Mouse (Mus musculus) ES-E14 (cell line): ENCODE data around the gene Arhgef28. TPM values are rescaled to one million over a fixed set of nuclear protein-coding genes. Genes with fewer than 3 reads are reported as not detected.

Experiments used
- DNase-seq: peaks from one replicate; pipeline ENCODE4 v3.0.0-alpha.2; 2013; ENCODE audit warnings: low read depth, low spot score
- H3K27ac ChIP-seq: 2 replicates; pipeline ENCODE4 v1.5.1; 2012; ENCODE audit warnings: low read depth, mild to moderate bottlenecking, low read length, moderate library complexity, mixed read lengths; ENCODE audit not compliant: poor library complexity, insufficient read depth, severe bottlenecking
- H3K36me3 ChIP-seq: 2 replicates; pipeline ENCODE4 v1.6.1; 2012; ENCODE audit warnings: mild to moderate bottlenecking, low read length, moderate library complexity, mixed read lengths; ENCODE audit not compliant: control insufficient read depth, poor library complexity, insufficient read depth, severe bottlenecking
- H3K4me1 ChIP-seq, 2 experiments: fragments of 150-350 bp in 1 of 2; sonication (generic) in 1 of 2; 2 replicates each; pipeline ENCODE4 v1.6.1; 2012; ENCODE audit warnings: low read length in 2 of 2, mild to moderate bottlenecking in 1 of 2, mixed read lengths in 1 of 2; ENCODE audit not compliant: control insufficient read depth in 2 of 2, insufficient read depth in 2 of 2, poor library complexity in 1 of 2
- H3K4me3 ChIP-seq, 2 experiments: fragments of 150-350 bp in 1 of 2; sonication (generic) in 1 of 2; 2 replicates each; pipeline ENCODE4 v1.5.1; 2012; ENCODE audit warnings: low read length in 2 of 2, low read depth in 1 of 2, mild to moderate bottlenecking in 1 of 2, mixed read lengths in 1 of 2; ENCODE audit not compliant: insufficient read depth in 1 of 2, poor library complexity in 1 of 2, severe bottlenecking in 1 of 2
- H3K9ac ChIP-seq: 2 replicates; pipeline ENCODE4 v1.6.1; 2012; ENCODE audit warnings: low read depth, mild to moderate bottlenecking, low read length, mixed read lengths; ENCODE audit not compliant: poor library complexity, insufficient read depth, severe bottlenecking
- H3K9me3 ChIP-seq: fragments of 150-350 bp; sonication (generic); 2 replicates; pipeline ENCODE4 v1.6.1; 2012; ENCODE audit warnings: low read depth, mild to moderate bottlenecking, low read length; ENCODE audit not compliant: control insufficient read depth, insufficient read depth
- CHD2 ChIP-seq: IDR thresholded peaks from 2 replicates; pipeline ENCODE4 v1.6.1; 2014; ENCODE audit warnings: mild to moderate bottlenecking, low read depth, low read length, inconsistent platforms
- HCFC1 ChIP-seq: IDR thresholded peaks from 2 replicates; pipeline ENCODE4 v1.6.1; 2012; ENCODE audit warnings: low read length, inconsistent platforms, borderline replicate concordance; ENCODE audit not compliant: insufficient read depth
- MAFK ChIP-seq: IDR thresholded peaks from 2 replicates; pipeline ENCODE4 v1.6.1; 2014; ENCODE audit warnings: mild to moderate bottlenecking, low read depth, low read length, inconsistent platforms; ENCODE audit not compliant: insufficient read depth
- ZC3H11A ChIP-seq: IDR thresholded peaks from 2 replicates; pipeline ENCODE4 v1.6.1; 2012; ENCODE audit warnings: low read depth, mild to moderate bottlenecking, inconsistent platforms, low read length, borderline replicate concordance
- ZNF384 ChIP-seq: IDR thresholded peaks from 2 replicates; pipeline ENCODE4 v1.6.1; 2012; ENCODE audit warnings: low read depth, low read length, inconsistent platforms
- in situ Hi-C, 2 experiments: fragments of 600-800 bp; cut with MboI; formaldehyde crosslinking; loops; one replicate each; pipeline ENCODE4 v1.15.1; 2025; ENCODE audit warnings: low sequenced_read_pairs in 2 of 2, inconsistent platforms in 1 of 2; ENCODE audit not compliant: unreplicated experiment in 2 of 2
- total RNA-seq: library from RNA; depleted of rRNA; stranded (reverse); fragments of 300-350 nt; gene quantifications from 2 replicates; pipeline ENCODE4 v1.2.3, GENCODE M21; 2012

Arhgef28 gene
- total RNA-seq, 1 experiment: 19.0 TPM

DNA sequence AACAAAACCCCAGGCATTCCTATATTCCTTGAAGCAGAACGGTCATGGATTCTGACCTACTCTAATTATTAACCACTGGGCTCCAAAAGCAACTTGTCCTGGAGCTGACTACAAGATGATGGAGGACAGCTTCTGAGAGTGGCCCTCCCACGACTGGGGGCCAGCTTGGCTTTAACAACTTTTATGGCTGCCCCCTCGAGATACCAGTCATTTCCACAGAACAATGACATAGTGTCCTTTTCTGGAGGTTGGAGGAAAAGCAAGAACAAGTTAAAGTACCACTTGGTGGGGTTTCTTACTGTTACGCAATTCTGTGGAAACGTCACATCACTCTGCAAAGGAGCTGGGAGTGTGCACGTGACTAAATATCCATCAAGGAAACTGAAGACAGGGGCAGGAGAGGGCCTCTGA, 194.3 kb downstream of the Arhgef28 start:
- TF ChIP-seq MAFK (no peak), HCFC1 (no peak), CHD2 (no peak), ZNF384 (no peak), ZC3H11A (no peak)
- H3K4me1 ChIP-seq: peaks cover 4 to 10% of the 10 kb centered on the region in 2 experiments; a peak in 2 of 4 replicates
- H3K4me3 ChIP-seq: no peak overlapping the region
- in situ Hi-C loops: no loop called here
- H3K9me3 ChIP-seq: no peaks in the 10 kb centered on the region
- DNase-seq: no peak
- no peak overlapping the region for H3K9ac ChIP-seq
- no peak overlapping the region for H3K27ac ChIP-seq
- H3K36me3 ChIP-seq: no peaks in the 10 kb centered on the region; the same call in 1 of the 2 replicates

DNA sequence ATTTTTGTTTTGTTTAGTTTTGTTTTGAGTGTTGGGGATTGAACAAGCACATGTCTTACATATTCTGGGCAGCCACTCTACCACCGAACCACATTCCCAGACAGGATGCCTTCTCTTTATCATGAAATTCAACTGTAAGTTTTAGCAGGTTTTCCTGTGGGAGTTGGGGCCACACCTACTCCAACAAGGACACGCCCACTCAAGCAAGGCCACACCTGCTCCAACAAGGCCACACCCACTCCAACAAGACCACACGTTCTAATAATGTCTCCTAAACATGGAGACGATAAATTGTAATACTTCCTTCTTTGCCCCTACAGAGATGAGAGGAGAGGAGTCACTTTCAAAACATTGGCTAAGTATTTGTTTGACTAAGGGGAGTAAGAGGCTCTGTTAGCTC, 197.2 kb downstream of the Arhgef28 start:
- DNase-seq: no peak
- TF ChIP-seq MAFK: no peak
- no peak for TF ChIP-seq ZNF384
- no peak for TF ChIP-seq CHD2
- TF ChIP-seq ZC3H11A: no peak
- no peak for TF ChIP-seq HCFC1
- Histone ChIP-seq H3K4me3 (no peak overlapping the region), H3K4me1 (peaks cover 2 to 7% of the 10 kb centered on the region in 2 experiments; a peak in 2 of 4 replicates), H3K36me3 (peaks cover 2% of the 10 kb centered on the region; the same call in 1 of the 2 replicates), H3K9ac (no peak overlapping the region), H3K27ac (no peak overlapping the region), H3K9me3 (no peaks in the 10 kb centered on the region)
- in situ Hi-C loops: no loop called here

DNA sequence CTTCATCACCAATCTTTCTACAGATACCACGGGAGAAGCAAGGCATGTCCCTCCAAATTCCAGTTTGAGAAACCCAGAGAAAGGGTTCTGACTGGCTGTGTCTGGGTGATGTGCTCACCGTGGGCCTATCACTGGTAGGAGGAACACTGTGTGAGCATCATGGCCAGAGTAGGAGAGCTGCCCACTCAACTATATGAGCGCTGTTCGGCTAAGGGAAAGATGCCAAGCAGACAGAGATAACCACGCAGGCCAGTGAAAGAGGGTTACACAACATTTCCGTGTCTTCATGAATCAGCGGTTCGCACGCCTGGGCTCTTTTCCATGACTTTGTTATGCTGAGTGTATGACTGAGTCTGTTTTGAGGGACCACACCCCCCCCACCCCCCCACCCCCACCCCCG, 197.7 kb downstream of the Arhgef28 start:
- H3K4me3 ChIP-seq: no peak overlapping the region
- no peak overlapping the region; the same call in 1 of the 2 replicates for H3K27ac ChIP-seq
- in situ Hi-C loops: no loop called here
- DNase-seq: no peak
- no peaks in the 10 kb centered on the region for H3K9me3 ChIP-seq
- TF ChIP-seq ZNF384 (no peak), HCFC1 (no peak), CHD2 (no peak), MAFK (no peak), ZC3H11A (no peak)
- peaks cover 2% of the 10 kb centered on the region; the same call in 1 of the 2 replicates for H3K36me3 ChIP-seq
- no peak overlapping the region for H3K9ac ChIP-seq
- H3K4me1 ChIP-seq: peaks cover 4% of the 10 kb centered on the region in 2 experiments; a peak in 2 of 4 replicates

DNA sequence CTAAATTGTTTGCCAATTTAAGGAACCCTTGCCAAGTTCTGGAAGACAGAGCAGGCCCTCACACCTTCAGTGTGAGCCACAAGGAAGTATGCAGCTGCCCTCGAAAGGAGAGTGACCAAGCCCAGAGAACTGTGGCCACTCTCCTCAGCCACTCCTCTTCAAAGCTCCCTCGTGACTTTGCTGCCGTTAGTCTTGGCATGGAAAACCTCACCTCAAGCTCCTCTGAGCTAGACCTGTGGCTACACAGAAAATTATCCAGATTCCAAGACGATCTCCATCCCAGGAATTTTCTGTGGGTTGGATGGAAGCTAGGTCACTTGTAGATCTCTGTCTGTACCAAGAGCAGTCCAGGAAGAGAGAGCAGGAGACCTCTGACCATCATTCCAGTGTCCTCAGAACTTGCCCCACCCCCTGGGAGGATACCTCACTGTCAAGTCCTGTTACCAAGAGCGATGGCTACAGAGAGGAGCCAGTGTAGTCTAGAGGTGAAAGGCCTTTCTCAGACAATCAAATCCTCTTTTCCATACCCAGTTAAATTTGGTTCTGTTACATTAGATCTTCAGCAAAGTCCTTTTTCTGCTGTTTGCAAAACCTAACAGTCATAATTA, 200.5 kb downstream of the Arhgef28 start:
- no peak for DNase-seq
- Histone ChIP-seq H3K4me3 (no peak overlapping the region), H3K9ac (no peak overlapping the region), H3K36me3 (peaks cover 2% of the 10 kb centered on the region; the same call in 1 of the 2 replicates), H3K4me1 (peaks cover 4 to 11% of the 10 kb centered on the region in 2 experiments; a peak in 2 of 4 replicates), H3K27ac (no peak overlapping the region), H3K9me3 (no peaks in the 10 kb centered on the region)
- in situ Hi-C loops: no loop called here
- TF ChIP-seq MAFK (no peak), ZC3H11A (no peak), CHD2 (no peak), HCFC1 (no peak), ZNF384 (no peak)
